ENCODE assay signal across 1 mouse cellular context in the genomic region with DNA sequence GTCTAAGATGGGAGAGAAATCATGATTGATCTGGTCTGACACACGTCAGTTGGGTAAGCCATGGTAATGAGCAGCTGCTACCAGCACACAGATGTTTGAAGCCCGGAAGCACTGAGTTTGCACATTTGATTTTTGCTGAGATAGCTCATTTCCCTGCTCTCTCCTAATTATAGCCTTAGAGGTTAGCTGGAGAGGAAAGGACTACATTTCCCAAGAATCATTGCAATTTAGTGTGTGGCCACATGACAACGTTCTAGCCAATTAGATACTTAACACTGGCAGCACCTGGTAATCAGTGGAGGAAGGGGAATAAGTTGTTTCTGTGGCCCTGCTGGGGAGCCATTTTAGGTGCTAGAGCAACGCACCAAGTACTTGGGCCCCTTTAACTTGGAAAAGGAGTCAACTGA.
TF ChIP-seq lines count a peak whose summit lies in the region.

No protein-coding gene starts in this region.

TF ChIP-seq in MEL, 35 proteins besides CTCF, POLR2A, EP300 and RAD21 (continued from another document):
- TF ChIP-seq NRF1 (IDR thresholded peaks at IDR 0.05; ENCODE audit: insufficient read depth, low read depth, low read length, poor library complexity, severe bottlenecking) (no peak), POLR2AphosphoS5 (IDR thresholded peaks at IDR 0.05; ENCODE audit: borderline replicate concordance, low read depth, low read length) (no peak)
